Mouse (Mus musculus): Measurements from ENCODE around the gene Rab23. TPM values are rescaled to one million over a fixed set of nuclear protein-coding genes. Genes with fewer than 3 reads are reported as not detected.

Rab23 gene
- polyA plus RNA-seq, 2 experiments = 24.6 to 28.9 TPM

DNA sequence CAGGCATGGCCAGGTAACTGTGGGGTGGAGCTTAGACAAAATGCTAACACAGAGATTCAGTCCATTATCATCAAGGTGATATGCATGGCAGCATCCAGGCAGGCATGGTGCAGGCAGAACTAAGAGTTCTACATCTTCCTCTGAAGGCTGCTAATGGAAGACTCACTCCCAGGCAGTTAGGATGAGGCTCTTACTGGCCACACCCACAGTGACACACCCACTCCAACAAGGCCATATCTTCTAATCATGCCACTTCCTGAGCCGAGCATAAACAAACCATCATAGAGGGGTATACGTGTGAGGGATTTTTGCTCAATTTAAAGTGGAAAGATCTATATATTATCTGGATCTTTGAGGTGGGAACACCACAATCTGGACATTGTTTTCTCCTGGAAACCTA is 10.1 kb upstream of the Rab23 start:
- Histone ChIP-seq H3K4me3 (replicated peaks; ENCODE audit: low read length) (no peak overlapping the region), H3K27ac (replicated peaks; ENCODE audit: low read depth, low read length) (no peak overlapping the region), H3K4me2 (replicated peaks; ENCODE audit: low read depth, low read length, severe bottlenecking) (no peak overlapping the region), H3K9ac (ENCODE audit: low read depth, low read length, severe bottlenecking) (no peak overlapping the region), H3K27me3 (ENCODE audit: control insufficient read depth, insufficient read depth, low read length) (no peaks in the 10 kb centered on the region), H3K4me1 (ENCODE audit: control insufficient read depth, insufficient read depth, low read length) (no peaks in the 10 kb centered on the region), H3K9me3 (ENCODE audit: control insufficient read depth, low read length) (no peaks in the 10 kb centered on the region), H3K36me3 (ENCODE audit: control insufficient read depth, insufficient read depth, low read length) (no peaks in the 10 kb centered on the region)
- 69% methylated on average over 2 of the region's 2 CpGs for WGBS
- no peak for ATAC-seq (ENCODE audit: low FRiP score, low read depth)
- no peak for TF ChIP-seq POLR2A (IDR thresholded peaks at IDR 0.05; ENCODE audit: borderline replicate concordance, extremely low read depth, insufficient read depth, insufficient read length)
- DNase-seq (ENCODE audit: low spot score) = no peak

DNA sequence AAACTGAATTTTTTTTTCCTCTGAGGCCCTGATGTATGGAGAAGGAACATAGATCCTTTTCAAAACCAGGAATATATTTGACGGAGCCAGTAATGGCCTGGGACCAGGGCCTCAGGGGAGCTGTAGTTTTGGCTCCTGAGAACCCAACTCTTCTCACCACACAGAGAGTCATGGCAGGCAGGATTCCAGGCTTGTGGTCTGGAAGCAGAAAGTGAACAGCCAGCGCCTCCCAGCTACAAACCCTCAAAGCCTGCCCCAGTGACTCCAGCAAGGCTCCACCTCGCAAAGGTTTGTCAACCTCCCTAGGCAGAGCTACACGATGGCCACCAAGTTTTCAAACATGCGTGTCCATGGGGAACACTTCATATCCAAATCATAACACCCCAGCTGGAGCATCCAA is 7.7 kb upstream of the Rab23 start:
- no peak overlapping the region for H3K4me3 ChIP-seq (replicated peaks; ENCODE audit: low read length)
- TF ChIP-seq POLR2A (IDR thresholded peaks at IDR 0.05; ENCODE audit: borderline replicate concordance, extremely low read depth, insufficient read depth, insufficient read length) = no peak
- H3K9me3 ChIP-seq (ENCODE audit: control insufficient read depth, low read length) = no peaks in the 10 kb centered on the region
- H3K9ac ChIP-seq (ENCODE audit: low read depth, low read length, severe bottlenecking) = no peak overlapping the region
- no peaks in the 10 kb centered on the region for H3K27me3 ChIP-seq (ENCODE audit: control insufficient read depth, insufficient read depth, low read length)
- ATAC-seq (ENCODE audit: low FRiP score, low read depth) (no peak), DNase-seq (ENCODE audit: low spot score) (no peak)
- no peak overlapping the region for H3K27ac ChIP-seq (replicated peaks; ENCODE audit: low read depth, low read length)
- H3K4me2 ChIP-seq (replicated peaks; ENCODE audit: low read depth, low read length, severe bottlenecking) = no peak overlapping the region
- 0 out of 2 replicates have a peak, but pooled peaks cover 4% of the 10 kb centered on the region for H3K4me1 ChIP-seq (ENCODE audit: control insufficient read depth, insufficient read depth, low read length)
- WGBS = 77% methylated on average over 5 of the region's 5 CpGs
- H3K36me3 ChIP-seq (ENCODE audit: control insufficient read depth, insufficient read depth, low read length) = no peaks in the 10 kb centered on the region

DNA sequence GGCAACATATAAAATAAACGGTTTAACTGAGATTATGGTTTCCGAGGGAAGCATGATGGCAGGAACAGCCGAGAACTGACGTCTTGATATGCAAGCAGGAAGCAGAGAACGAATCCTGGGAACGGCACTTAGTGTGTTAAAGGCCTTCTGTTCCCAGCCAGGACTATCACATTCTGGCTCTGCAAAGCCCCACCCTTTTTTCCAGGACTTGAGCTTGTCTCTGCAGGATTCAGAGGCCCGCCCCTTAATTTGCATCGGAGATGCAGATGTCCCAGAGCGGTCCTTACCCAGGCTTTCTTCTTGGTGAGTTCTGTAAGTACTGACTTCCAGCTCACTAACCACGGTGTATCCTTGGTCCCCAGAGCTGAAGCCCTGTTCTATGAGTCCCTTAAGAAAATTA is 4.9 kb upstream of the Rab23 start:
- Histone ChIP-seq H3K9ac (ENCODE audit: low read depth, low read length, severe bottlenecking) (no peak overlapping the region), H3K27me3 (ENCODE audit: control insufficient read depth, insufficient read depth, low read length) (no peaks in the 10 kb centered on the region), H3K4me3 (replicated peaks; ENCODE audit: low read length) (no peak overlapping the region), H3K4me2 (replicated peaks; ENCODE audit: low read depth, low read length, severe bottlenecking) (0 out of 2 replicates have a peak overlapping the region, but pooled peaks have one; percentile 2), H3K4me1 (ENCODE audit: control insufficient read depth, insufficient read depth, low read length) (0 out of 2 replicates have a peak, but pooled peaks cover 7% of the 10 kb centered on the region), H3K9me3 (ENCODE audit: control insufficient read depth, low read length) (no peaks in the 10 kb centered on the region), H3K36me3 (ENCODE audit: control insufficient read depth, insufficient read depth, low read length) (no peaks in the 10 kb centered on the region), H3K27ac (replicated peaks; ENCODE audit: low read depth, low read length) (no peak overlapping the region)
- DNase-seq (ENCODE audit: low spot score) (peak; percentile 47), ATAC-seq (ENCODE audit: low FRiP score, low read depth) (no peak)
- WGBS = 5% methylated on average over 10 of the region's 10 CpGs
- TF ChIP-seq POLR2A (IDR thresholded peaks at IDR 0.05; ENCODE audit: borderline replicate concordance, extremely low read depth, insufficient read depth, insufficient read length) = no peak

DNA sequence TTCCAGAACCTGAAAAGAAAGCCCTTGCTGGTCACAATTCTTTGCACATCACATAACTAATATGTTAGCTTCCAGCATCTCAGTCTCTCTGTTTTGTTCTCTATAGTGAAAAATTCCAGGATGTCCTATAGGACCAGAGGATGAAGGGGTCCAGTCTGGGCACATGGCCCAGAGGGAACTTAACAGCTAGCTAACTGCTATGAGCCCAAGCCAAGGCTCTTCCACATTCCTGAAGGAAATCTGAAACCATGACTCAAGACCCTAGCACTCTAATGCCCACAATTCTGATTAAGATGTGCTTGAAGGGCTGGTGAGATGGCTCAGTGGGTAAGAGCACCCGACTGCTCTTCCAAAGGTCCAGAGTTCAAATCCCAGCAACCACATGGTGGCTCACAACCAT is 2.1 kb upstream of the Rab23 start:
- no peak overlapping the region for H3K27ac ChIP-seq (replicated peaks; ENCODE audit: low read depth, low read length)
- H3K36me3 ChIP-seq (ENCODE audit: control insufficient read depth, insufficient read depth, low read length) = 0 out of 2 replicates have a peak, but pooled peaks cover 4% of the 10 kb centered on the region
- peaks cover 10% of the 10 kb centered on the region; the same call in 1 of the 2 replicates for H3K4me1 ChIP-seq (ENCODE audit: control insufficient read depth, insufficient read depth, low read length)
- TF ChIP-seq POLR2A (IDR thresholded peaks at IDR 0.05; ENCODE audit: borderline replicate concordance, extremely low read depth, insufficient read depth, insufficient read length) = no peak
- H3K4me2 ChIP-seq (replicated peaks; ENCODE audit: low read depth, low read length, severe bottlenecking) = no peak overlapping the region
- ATAC-seq (ENCODE audit: low FRiP score, low read depth) = no peak
- 86% methylated on average over 1 of the region's 1 CpGs for WGBS
- H3K9me3 ChIP-seq (ENCODE audit: control insufficient read depth, low read length) = no peaks in the 10 kb centered on the region
- H3K27me3 ChIP-seq (ENCODE audit: control insufficient read depth, insufficient read depth, low read length) = no peaks in the 10 kb centered on the region
- no peak overlapping the region for H3K4me3 ChIP-seq (replicated peaks; ENCODE audit: low read length)
- peak; percentile 13 for DNase-seq (ENCODE audit: low spot score)
- no peak overlapping the region for H3K9ac ChIP-seq (ENCODE audit: low read depth, low read length, severe bottlenecking)

DNA sequence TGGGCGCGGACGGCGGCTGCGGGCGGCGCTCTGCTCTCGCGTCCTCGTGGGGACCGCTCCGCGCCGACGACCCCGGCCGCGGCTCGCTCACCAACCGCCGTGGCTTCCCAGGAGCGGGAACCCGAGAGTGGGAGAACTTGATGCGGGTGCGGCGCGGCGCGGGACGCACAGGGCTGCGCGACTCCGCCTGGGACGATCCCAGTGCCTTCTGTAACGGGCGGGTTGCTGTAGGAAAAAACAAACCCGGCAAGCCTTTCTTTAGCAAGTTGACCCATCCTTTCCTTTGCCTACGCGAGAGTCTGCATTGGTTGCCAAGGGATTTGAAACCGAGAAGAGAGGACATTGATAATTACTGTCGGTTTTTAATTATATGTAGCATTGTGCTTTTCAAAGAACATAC is 544 bp downstream of the Rab23 start:
- peak overlapping the region; percentile 92 for H3K27ac ChIP-seq (replicated peaks; ENCODE audit: low read depth, low read length)
- H3K27me3 ChIP-seq (ENCODE audit: control insufficient read depth, insufficient read depth, low read length) = no peaks in the 10 kb centered on the region
- under 1% methylated on average over 39 of the region's 41 CpGs for WGBS
- peaks cover 7% of the 10 kb centered on the region; the same call in 1 of the 2 replicates for H3K4me1 ChIP-seq (ENCODE audit: control insufficient read depth, insufficient read depth, low read length)
- ATAC-seq (ENCODE audit: low FRiP score, low read depth) (peak; percentile 49), DNase-seq (ENCODE audit: low spot score) (no peak)
- no peaks in the 10 kb centered on the region for H3K9me3 ChIP-seq (ENCODE audit: control insufficient read depth, low read length)
- peak overlapping the region; percentile 86 for H3K4me3 ChIP-seq (replicated peaks; ENCODE audit: low read length)
- TF ChIP-seq POLR2A (IDR thresholded peaks at IDR 0.05; ENCODE audit: borderline replicate concordance, extremely low read depth, insufficient read depth, insufficient read length) = no peak
- peak overlapping the region; percentile 57 for H3K4me2 ChIP-seq (replicated peaks; ENCODE audit: low read depth, low read length, severe bottlenecking)
- peak overlapping the region; percentile 94 for H3K9ac ChIP-seq (ENCODE audit: low read depth, low read length, severe bottlenecking)
- peaks cover 21% of the 10 kb centered on the region for H3K36me3 ChIP-seq (ENCODE audit: control insufficient read depth, insufficient read depth, low read length)

Measured in limb, embryonic 14.5 days (tissue).